Mouse (Mus musculus) MEL (cell line): ENCODE results near the gene Cabp2.

Experiments
- CHD2 ChIP-seq: IDR thresholded peaks from 2 replicates; pipeline ENCODE4 v1.6.1; 2011; ENCODE audit warnings: low read length, improper control_type of control experiment
- CTCF ChIP-seq, 3 experiments: IDR thresholded peaks in 2 of 3; conservative IDR thresholded peaks in 1 of 3; 2 replicates each; pipeline ENCODE4 v1.5.1; 2011 to 2012; ENCODE audit warnings: low read length in 3 of 3, low read depth in 2 of 3, mild to moderate bottlenecking in 2 of 3, improper control_type of control experiment in 1 of 3, inconsistent platforms in 1 of 3, mixed read lengths in 1 of 3, moderate library complexity in 1 of 3; ENCODE audit not compliant: control insufficient read depth in 1 of 3, insufficient read depth in 1 of 3, poor library complexity in 1 of 3, severe bottlenecking in 1 of 3
- EP300 ChIP-seq, 2 experiments: IDR thresholded peaks; 2 replicates each; pipeline ENCODE4 v1.6.1; 2011; ENCODE audit warnings: improper control_type of control experiment in 2 of 2, low read length in 2 of 2, low read depth in 1 of 2, mild to moderate bottlenecking in 1 of 2
- JUND ChIP-seq: IDR thresholded peaks from 2 replicates; pipeline ENCODE4 v1.6.1; 2011; ENCODE audit warnings: low read depth, mild to moderate bottlenecking, improper control_type of control experiment, low read length
- MAFK ChIP-seq: IDR thresholded peaks from 2 replicates; pipeline ENCODE4 v1.6.1; 2011; ENCODE audit warnings: low read depth, mild to moderate bottlenecking, low read length, improper control_type of control experiment, borderline replicate concordance
- MAX ChIP-seq: IDR thresholded peaks from 2 replicates; pipeline ENCODE4 v1.6.1; 2011; ENCODE audit warnings: low read length, improper control_type of control experiment
- MXI1 ChIP-seq: IDR thresholded peaks from 2 replicates; pipeline ENCODE4 v1.6.1; 2011; ENCODE audit warnings: mild to moderate bottlenecking, low read depth, low read length, improper control_type of control experiment
- POLR2A ChIP-seq, 2 experiments: IDR thresholded peaks; 2 replicates each; pipeline ENCODE4 v1.6.1; 2011 to 2012; ENCODE audit warnings: low read length in 2 of 2, mild to moderate bottlenecking in 2 of 2, control low read depth in 1 of 2, improper control_type of control experiment in 1 of 2, low read depth in 1 of 2, moderate library complexity in 1 of 2; ENCODE audit not compliant: control insufficient read depth in 1 of 2, insufficient read depth in 1 of 2, poor library complexity in 1 of 2
- TBP ChIP-seq: IDR thresholded peaks from 2 replicates; pipeline ENCODE4 v1.8.0; 2011; ENCODE audit warnings: low read depth, low read length, improper control_type of control experiment
- ZKSCAN1 ChIP-seq: IDR thresholded peaks from 2 replicates; pipeline ENCODE4 v1.6.1; 2012; ENCODE audit warnings: low read depth, mild to moderate bottlenecking, inconsistent platforms, low read length, improper control_type of control experiment, moderate library complexity
- ZNF384 ChIP-seq: IDR thresholded peaks from 2 replicates; pipeline ENCODE4 v1.6.1; 2012; ENCODE audit warnings: low read depth, mild to moderate bottlenecking, inconsistent platforms, low read length, improper control_type of control experiment

DNA sequence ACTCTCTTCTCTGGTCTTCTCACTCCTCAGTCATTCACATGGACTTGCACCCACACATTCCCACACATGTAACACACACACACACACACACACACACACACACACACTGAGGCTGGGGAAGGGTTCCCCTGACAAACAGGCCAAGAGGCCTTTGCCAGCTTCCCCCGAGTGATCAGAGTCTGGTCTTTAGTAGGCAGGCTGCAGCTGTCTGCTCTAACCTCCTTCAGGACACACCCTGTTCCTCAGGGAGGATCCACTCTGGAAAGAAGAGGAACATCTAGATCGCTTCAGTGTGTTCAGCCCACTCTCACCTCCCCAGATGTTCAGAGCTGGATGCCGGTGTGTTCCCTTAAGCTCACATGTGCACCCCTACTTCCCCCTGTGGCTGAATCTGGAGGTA lies 13.0 kb downstream of the Cabp2 start:
- no peak for TF ChIP-seq JUND
- TF ChIP-seq ZKSCAN1, result no peak
- no peak for TF ChIP-seq MAX
- no peak for TF ChIP-seq MAFK
- no peak for TF ChIP-seq ZNF384
- TF ChIP-seq TBP, result no peak
- no peak for TF ChIP-seq CTCF (IDR thresholded peaks at IDR 0.05 in 2 of 3, conservative IDR thresholded peaks at IDR 0.05 in 1 of 3; ENCODE audit: control insufficient read depth in 1 of 3, insufficient read depth in 1 of 3, low read depth in 2 of 3, low read length in 3 of 3, poor library complexity in 1 of 3, severe bottlenecking in 1 of 3)
- TF ChIP-seq CHD2, result no peak
- no peak for TF ChIP-seq EP300 (IDR thresholded peaks at IDR 0.05; ENCODE audit: low read depth in 1 of 2, low read length in 2 of 2)
- no peak for TF ChIP-seq POLR2A (IDR thresholded peaks at IDR 0.05; ENCODE audit: control insufficient read depth in 1 of 2, insufficient read depth in 1 of 2, low read depth in 1 of 2, low read length in 2 of 2, poor library complexity in 1 of 2)
- no peak for TF ChIP-seq MXI1
